Mouse (Mus musculus) bone marrow, adult 2 months (tissue): Measurements from ENCODE around the gene Irgc1. TPM values are rescaled to one million over a fixed set of nuclear protein-coding genes. Genes with fewer than 3 reads are reported as not detected.

Experiments used
- H3K27ac ChIP-seq: fragments of 200-500 bp; 2 replicates; pipeline ENCODE4 v1.5.1; 2012; ENCODE audit warnings: low read depth, mild to moderate bottlenecking, control low read depth, inconsistent platforms, low read length; ENCODE audit not compliant: control insufficient read depth, poor library complexity, insufficient read depth
- H3K4me1 ChIP-seq: fragments of 200-500 bp; 2 replicates; pipeline ENCODE4 v1.6.1; 2011; ENCODE audit warnings: low read length; ENCODE audit not compliant: control insufficient read depth, insufficient read depth
- H3K4me3 ChIP-seq: fragments of 200-500 bp; replicated peaks from 2 replicates; pipeline ENCODE3; 2011; ENCODE audit warnings: mild to moderate bottlenecking, low read depth, low read length, control low read depth; ENCODE audit not compliant: control insufficient read depth
- CTCF ChIP-seq: fragments of 200-500 bp; IDR thresholded peaks from 2 replicates; pipeline ENCODE4 v1.5.1; 2011; ENCODE audit warnings: low read length, control low read depth; ENCODE audit not compliant: control insufficient read depth, insufficient read depth
- POLR2A ChIP-seq: fragments of 200-500 bp; IDR thresholded peaks from 2 replicates; pipeline ENCODE4 v1.6.1; 2011; ENCODE audit warnings: low read depth, mild to moderate bottlenecking, control low read depth, low read length, borderline replicate concordance; ENCODE audit not compliant: control insufficient read depth
- WGBS: fragments of 180-500 bp; shearing (Covaris S2); methylation state at CpG from one replicate; pipeline ENCODE4 v1.1.7; 2018; 5-methylcytosine and 5-hydroxymethylcytosine counted together
- polyA plus RNA-seq: library from polyadenylated mRNA; stranded (reverse); fragments of >200 nt; gene quantifications from 2 replicates; pipeline ENCODE4 v1.2.4, GENCODE M21; 2011; ENCODE audit warnings: low replicate concordance; ENCODE audit not compliant: missing spikeins, insufficient read depth, insufficient read length

Gene Irgc1
- polyA plus RNA-seq, 1 experiment: not detected

- H3K4me3 ChIP-seq: no peak overlapping the region
- H3K4me1 ChIP-seq: peaks cover 31% of the 10 kb centered on the region
- H3K27ac ChIP-seq: peak overlapping the region; percentile 74
- WGBS: 54% methylated on average over 14 of the region's 14 CpGs
- TF ChIP-seq CTCF (no peak), POLR2A (no peak)
These were observed 3.1 kb downstream of the Irgc1 start for GRCm38 (mm10) chr7:24448782-24449517.

GRCm38 (mm10) chr7:24446697-24447340, 5.3 kb downstream of the Irgc1 start:
- Histone ChIP-seq H3K4me1 (peaks cover 34% of the 10 kb centered on the region), H3K4me3 (no peak overlapping the region), H3K27ac (no peak overlapping the region)
- TF ChIP-seq CTCF: peak; percentile 24; the same call in 1 of the 2 replicates
- no peak for TF ChIP-seq POLR2A
- WGBS: 77% methylated on average over 7 of the region's 7 CpGs

- Histone ChIP-seq H3K27ac (peak overlapping the region; percentile 55), H3K4me3 (no peak overlapping the region), H3K4me1 (peaks cover 31% of the 10 kb centered on the region)
- TF ChIP-seq CTCF (no peak), POLR2A (no peak)
- WGBS: 61% methylated on average over 9 of the region's 9 CpGs
These were observed 6.7 kb downstream of the Irgc1 start for GRCm38 (mm10) chr7:24445266-24445926.

- TF ChIP-seq CTCF (no peak), POLR2A (no peak)
- peaks cover 22% of the 10 kb centered on the region for H3K4me1 ChIP-seq
- 22% methylated on average over 8 of the region's 8 CpGs for WGBS
- peak overlapping the region; percentile 84 for H3K27ac ChIP-seq
- H3K4me3 ChIP-seq: no peak overlapping the region
These were observed 9.8 kb downstream of the Irgc1 start for GRCm38 (mm10) chr7:24442313-24442712.

GRCm38 (mm10) chr7:24441785-24442184, 10.3 kb downstream of the Irgc1 start:
- Histone ChIP-seq H3K4me1 (peaks cover 17% of the 10 kb centered on the region), H3K27ac (peak overlapping the region; percentile 81), H3K4me3 (no peak overlapping the region)
- WGBS: 0% methylated on average over 1 of the region's 1 CpGs
- peak; percentile 100 for TF ChIP-seq CTCF
- no peak for TF ChIP-seq POLR2A

- Histone ChIP-seq H3K27ac (no peak overlapping the region), H3K4me3 (no peak overlapping the region), H3K4me1 (peaks cover 10% of the 10 kb centered on the region; the same call in 1 of the 2 replicates)
- WGBS: 61% methylated on average over 7 of the region's 7 CpGs
- TF ChIP-seq POLR2A (no peak), CTCF (no peak)
These were observed 12.2 kb downstream of the Irgc1 start for GRCm38 (mm10) chr7:24439891-24440290.

- TF ChIP-seq POLR2A (no peak), CTCF (no peak)
- WGBS: 71% methylated on average over 6 of the region's 6 CpGs
- H3K4me1 ChIP-seq: peaks cover 8% of the 10 kb centered on the region; the same call in 1 of the 2 replicates
- H3K27ac ChIP-seq: no peak overlapping the region
- no peak overlapping the region for H3K4me3 ChIP-seq
These were observed 12.9 kb downstream of the Irgc1 start for GRCm38 (mm10) chr7:24439191-24439590.

- H3K27ac ChIP-seq: no peak overlapping the region
- H3K4me1 ChIP-seq: peaks cover 1% of the 10 kb centered on the region; the same call in 1 of the 2 replicates
- no peak overlapping the region for H3K4me3 ChIP-seq
- 53% methylated on average over 10 of the region's 10 CpGs for WGBS
- TF ChIP-seq CTCF (no peak), POLR2A (no peak)
These were observed 14.1 kb downstream of the Irgc1 start for GRCm38 (mm10) chr7:24437981-24438380.
